Mouse (Mus musculus) CD4-positive, CD25-positive, alpha-beta regulatory T cell, adult 9 weeks (primary cell): ENCODE measurements around the gene 3110021N24Rik. TPM values are rescaled to one million over a fixed set of nuclear protein-coding genes. Genes with fewer than 3 reads are reported as not detected.

Experiments
- polyA plus RNA-seq: library from polyadenylated mRNA; unstranded; fragments of 100-300 nt; shearing (Covaris generic); gene quantifications from one replicate; pipeline ENCODE4 v1.2.1, GENCODE M21; 2017

The 3110021N24Rik gene
- polyA plus RNA-seq = not detected

DNA sequence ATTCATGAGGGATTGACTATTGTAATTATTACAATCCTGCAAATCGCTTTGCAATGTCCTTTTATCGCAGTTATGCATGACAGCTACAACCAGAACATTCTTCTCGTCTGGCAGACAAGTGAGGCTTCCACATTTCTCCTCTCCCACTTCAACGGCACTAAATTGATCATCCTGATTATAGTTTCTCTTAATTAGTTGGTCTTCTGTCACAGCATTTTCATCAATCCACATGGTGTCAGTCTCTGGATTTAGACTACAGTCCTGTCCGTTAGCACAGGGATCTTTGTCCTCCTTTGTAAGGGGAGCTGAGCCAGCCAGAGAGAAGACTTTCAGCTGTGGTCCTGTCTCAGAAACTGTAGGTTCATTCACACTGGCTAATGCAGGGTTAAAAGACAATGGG lies at the start of gene 3110021N24Rik:
TSS of gene 3110021N24Rik (plus strand) at position 301 of the 400 bp plus-strand sequence.

DNA sequence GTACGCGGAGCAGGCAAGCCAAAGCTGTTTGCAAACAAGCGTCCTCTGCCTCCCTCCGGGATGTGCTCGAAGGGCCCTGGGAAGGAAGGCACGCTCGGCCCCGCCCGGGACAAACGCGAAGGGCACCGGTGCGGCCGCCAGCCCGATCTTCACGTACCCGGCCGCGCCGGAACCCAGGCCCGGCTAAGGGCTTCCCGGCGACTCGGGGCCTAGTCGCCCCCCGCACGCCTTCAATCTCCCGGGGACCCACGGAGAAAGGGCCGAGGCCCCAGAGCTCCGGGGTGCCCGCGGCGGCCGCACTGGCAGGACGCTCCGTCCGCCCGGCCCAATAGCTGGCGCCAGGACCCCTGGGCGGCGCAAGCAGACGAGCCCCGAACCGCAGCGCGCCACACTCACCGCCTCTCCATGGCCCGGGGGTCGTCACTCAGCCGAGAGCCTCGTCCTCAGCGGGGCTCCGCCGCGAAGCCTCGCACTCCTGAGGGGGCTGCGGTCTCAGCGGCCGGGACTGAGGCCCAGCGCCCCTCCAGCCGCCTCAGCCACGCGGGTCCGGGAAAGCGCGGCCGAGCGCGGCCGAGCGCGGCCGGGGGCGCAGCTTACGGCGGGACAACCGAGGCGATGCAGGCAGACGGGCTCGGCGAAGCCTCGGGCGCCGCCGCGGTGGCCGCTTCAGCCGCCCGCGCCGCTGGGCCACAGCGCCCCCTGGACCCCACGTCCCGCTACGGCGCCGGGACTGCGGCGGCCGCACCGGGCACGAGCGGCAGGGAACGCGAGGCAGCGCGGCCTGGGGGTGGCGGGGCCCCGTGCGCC lies 60.8 kb downstream of the 3110021N24Rik start, which contains the start of gene Zfyve9:
TSS of gene Zfyve9 (minus strand) at position 742 of the 807 bp plus-strand sequence.

Other genes starting within 250 kb of the 3110021N24Rik start
- 71.7 TPM for gene Prpf38a, start 140.3 kb upstream of the 3110021N24Rik start, polyA plus RNA-seq
- gene Orc1, start 140.2 kb upstream of the 3110021N24Rik start, polyA plus RNA-seq = 1.2 TPM
- gene Cc2d1b, start 99.7 kb upstream of the 3110021N24Rik start, polyA plus RNA-seq = 104 TPM
- gene Zfyve9, start 61.1 kb downstream of the 3110021N24Rik start, polyA plus RNA-seq = 0.46 TPM
- 82.9 TPM for gene Btf3l4, start 114.0 kb downstream of the 3110021N24Rik start, polyA plus RNA-seq
- gene Txndc12, start 115.0 kb downstream of the 3110021N24Rik start, polyA plus RNA-seq = 37.8 TPM
- 16.9 TPM for gene Kti12, start 128.1 kb downstream of the 3110021N24Rik start, polyA plus RNA-seq
- 0.37 TPM for gene A730015C16Rik, start 129.0 kb downstream of the 3110021N24Rik start, polyA plus RNA-seq
- gene Rab3b, start 159.4 kb downstream of the 3110021N24Rik start, polyA plus RNA-seq = not detected